ENCODE assay signal across 9 mouse cellular contexts in the genomic region with DNA sequence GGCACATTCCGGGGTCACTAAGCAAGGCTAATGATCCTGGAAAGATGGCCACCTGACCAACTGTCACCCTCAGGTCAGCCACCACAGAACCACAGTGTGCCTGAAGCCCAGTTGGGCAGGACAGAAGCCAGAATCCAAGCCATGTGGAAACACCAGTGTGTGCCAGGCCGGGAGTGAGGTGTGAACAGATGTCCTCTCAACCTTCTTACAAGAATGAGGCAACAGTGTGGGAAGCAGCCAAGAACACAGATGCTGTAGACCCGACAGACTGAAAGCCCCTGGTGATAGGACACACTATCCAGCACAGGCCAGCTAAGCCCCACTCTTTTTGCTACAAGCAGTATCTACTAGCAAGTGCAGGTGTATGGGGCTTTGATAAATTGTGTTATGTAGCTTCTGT. TPM values are rescaled to one million over a fixed set of nuclear protein-coding genes. Genes with fewer than 3 reads are reported as not detected.
DNase-seq lines count a peak whose midpoint lies in the region; ATAC-seq and TF ChIP-seq lines count a peak whose summit lies in the region.
"Had no signal": no experiment of that assay in that cellular context is flagged by ENCODE, and none has a peak within 500 bp of the region (broad histone marks: within the 10 kb centered on the region; RNA-seq: fewer than 3 reads in every experiment).

No protein-coding gene starts in this region.

- WGBS in heart, embryonic 10.5 days, result 67% methylated on average over 3 of the region's 3 CpGs
- WGBS in cerebellum, adult 2 months, result 10% methylated on average over 3 of the region's 3 CpGs
- 48% methylated on average over 3 of the region's 3 CpGs for WGBS in heart, embryonic 16.5 days
- WGBS in liver, postnatal 0 days (ENCODE audit: insufficient replicate concordance), result 82% methylated on average over 3 of the region's 3 CpGs
- WGBS in neural tube, embryonic 15.5 days, result 88% methylated on average over 3 of the region's 3 CpGs

- H3K4me3 ChIP-seq in heart, embryonic 10.5 days, result no peak overlapping the region
- no peak overlapping the region for H3K4me3 ChIP-seq in cerebellum, adult 2 months (replicated peaks; ENCODE audit: insufficient read depth, low read depth, low read length)
- no peak overlapping the region for H3K4me3 ChIP-seq in heart, embryonic 16.5 days (ENCODE audit: low read length)
- no peak overlapping the region for H3K4me3 ChIP-seq in liver, postnatal 0 days (ENCODE audit: low read depth, low read length)
- no peak overlapping the region for H3K4me3 ChIP-seq in neural tube, embryonic 15.5 days (replicated peaks)

- H3K27ac ChIP-seq in heart, embryonic 10.5 days, result no peak overlapping the region
- no peak overlapping the region for H3K27ac ChIP-seq in cerebellum, adult 2 months (ENCODE audit: insufficient read depth, low read length)
- H3K27ac ChIP-seq in heart, embryonic 16.5 days (ENCODE audit: low read length), result no peak overlapping the region
- no peak overlapping the region for H3K27ac ChIP-seq in liver, postnatal 0 days (ENCODE audit: low read depth)
- H3K27ac ChIP-seq in neural tube, embryonic 15.5 days (replicated peaks), result no peak overlapping the region

- H3K36me3 ChIP-seq in heart, embryonic 10.5 days, result no peaks in the 10 kb centered on the region
- H3K36me3 ChIP-seq in heart, embryonic 16.5 days (ENCODE audit: control insufficient read depth, insufficient read depth), result no peaks in the 10 kb centered on the region
- H3K36me3 ChIP-seq in liver, postnatal 0 days (replicated peaks; ENCODE audit: insufficient read depth, low read length), result peaks cover 16% of the 10 kb centered on the region; the same call in 1 of the 2 replicates
- H3K36me3 ChIP-seq in neural tube, embryonic 15.5 days, result peaks cover 21% of the 10 kb centered on the region

- no peak for TF ChIP-seq EP300 in liver, postnatal 0 days (IDR thresholded peaks at IDR 0.05; ENCODE audit: low read depth)

- 0 out of 2 replicates have a peak, but pooled peaks have one; percentile 42 for ATAC-seq in heart, embryonic 16.5 days (replicated peaks; ENCODE audit: extremely low read depth, insufficient read depth, low FRiP score)
- ATAC-seq in liver, postnatal 0 days, result no peak
- ATAC-seq in neural tube, embryonic 15.5 days (ENCODE audit: low FRiP score), result no peak

- DNase-seq in heart, adult 11 months, result peak; percentile 98
- DNase-seq in heart, embryonic 10.5 days (ENCODE audit: low spot score), result no peak
- peak; percentile 40 for DNase-seq in NIH3T3 (ENCODE audit: low read depth)
- DNase-seq in cerebellum, adult 2 months, result peak; percentile 63 to 71
- DNase-seq in embryo, embryonic 10.5 days (ENCODE audit: low spot score), result no peak
- DNase-seq in liver, postnatal 0 days, result no peak
- DNase-seq: kidney, adult 11 months had no signal

- no peak for TF ChIP-seq CTCF in cerebellum, adult 2 months (IDR thresholded peaks at IDR 0.05; ENCODE audit: borderline replicate concordance, insufficient read depth, low read depth, low read length)
- TF ChIP-seq CTCF in liver, postnatal 0 days (IDR thresholded peaks at IDR 0.05; ENCODE audit: low read depth), result no peak

- TF ChIP-seq POLR2A in cerebellum, adult 2 months (IDR thresholded peaks at IDR 0.05; ENCODE audit: borderline replicate concordance, insufficient read depth, low read length), result no peak

- no peaks in the 10 kb centered on the region for H3K9me3 ChIP-seq in heart, embryonic 10.5 days
- H3K9me3 ChIP-seq in heart, embryonic 16.5 days (replicated peaks; ENCODE audit: control insufficient read depth, low read length), result no peaks in the 10 kb centered on the region
- no peaks in the 10 kb centered on the region for H3K9me3 ChIP-seq in liver, postnatal 0 days (ENCODE audit: low read length)
- H3K9me3 ChIP-seq in neural tube, embryonic 15.5 days (replicated peaks), result no peaks in the 10 kb centered on the region

- H3K27me3 ChIP-seq in heart, embryonic 10.5 days (ENCODE audit: insufficient read depth, poor library complexity, severe bottlenecking), result no peaks in the 10 kb centered on the region
- H3K27me3 ChIP-seq in cerebellum, adult 2 months (ENCODE audit: control insufficient read depth, insufficient read depth, low read length), result no peaks in the 10 kb centered on the region
- H3K27me3 ChIP-seq in heart, embryonic 16.5 days (ENCODE audit: control insufficient read depth, insufficient read depth, low read length), result no peaks in the 10 kb centered on the region
- no peaks in the 10 kb centered on the region for H3K27me3 ChIP-seq in liver, postnatal 0 days (ENCODE audit: insufficient read depth, low read length)
- H3K27me3 ChIP-seq in neural tube, embryonic 15.5 days (replicated peaks), result no peaks in the 10 kb centered on the region

- no peak overlapping the region for H3K9ac ChIP-seq in heart, embryonic 16.5 days (ENCODE audit: low read length)
- no peak overlapping the region for H3K9ac ChIP-seq in liver, postnatal 0 days (replicated peaks)
- no peak overlapping the region for H3K9ac ChIP-seq in neural tube, embryonic 15.5 days (replicated peaks)

- H3K4me1 ChIP-seq in heart, embryonic 10.5 days, result peaks cover 20% of the 10 kb centered on the region; the same call in 1 of the 2 replicates
- H3K4me1 ChIP-seq in cerebellum, adult 2 months (ENCODE audit: control insufficient read depth, insufficient read depth, low read length), result peaks cover 29% of the 10 kb centered on the region
- peaks cover 2% of the 10 kb centered on the region; the same call in 1 of the 2 replicates for H3K4me1 ChIP-seq in heart, embryonic 16.5 days (ENCODE audit: control insufficient read depth, insufficient read depth, low read length)
- H3K4me1 ChIP-seq in liver, postnatal 0 days (ENCODE audit: insufficient read depth), result no peaks in the 10 kb centered on the region
- peaks cover 4% of the 10 kb centered on the region; the same call in 1 of the 2 replicates for H3K4me1 ChIP-seq in neural tube, embryonic 15.5 days

- no peak overlapping the region for H3K4me2 ChIP-seq in heart, embryonic 16.5 days (ENCODE audit: low read depth, low read length)
- H3K4me2 ChIP-seq in liver, postnatal 0 days (ENCODE audit: low read depth, low read length), result no peak overlapping the region
- H3K4me2 ChIP-seq in neural tube, embryonic 15.5 days, result no peak overlapping the region

RNA-seq across cellular contexts. Expression of a gene that starts 30.6 kb away (rescaled TPM):
- polyA plus RNA-seq in heart, embryonic 10.5 days (2016; fragmentation: Nextera tagmentation; extraction: Ambion mirVana), result 0.15 and 0.44 TPM in 2 replicates
- polyA plus RNA-seq in cerebellum, adult 2 months (2012; rRNA removed), result 187 and 216 TPM in 2 replicates
- 2.5 and 12.2 TPM in 2 replicates for polyA plus RNA-seq in heart, embryonic 16.5 days (2015; fragmentation: Nextera tagmentation; extraction: Ambion mirVana)
- 0.45 and 0.83 TPM in 2 replicates for polyA plus RNA-seq in liver, postnatal 0 days (2015; fragmentation: Nextera tagmentation; extraction: Ambion mirVana)
- polyA plus RNA-seq in neural tube, embryonic 15.5 days (2015; fragmentation: Nextera tagmentation; extraction: Ambion mirVana), result 178 and 204 TPM in 2 replicates

Comparison
In these comparisons a context has a peak if more than half of its experiments do, and no peak if none do; other contexts are left out.
1. DNase-seq: peak in heart, adult 11 months (single experiment), NIH3T3 (single experiment) and cerebellum, adult 2 months (2 of 2); none in heart, embryonic 10.5 days (single experiment), embryo, embryonic 10.5 days (single experiment) and liver, postnatal 0 days (single experiment).
2. RNA of a gene that starts 30.6 kb away (polyA plus RNA-seq): 187 to 216 TPM in cerebellum, adult 2 months and 178 to 204 TPM in neural tube, embryonic 15.5 days; 2.5 to 12.2 TPM in heart, embryonic 16.5 days, 0.45 to 0.83 TPM in liver, postnatal 0 days and 0.15 to 0.44 TPM in heart, embryonic 10.5 days; every median in the first group is over 10 times any median in the second.